Mouse (Mus musculus): ENCODE results near the gene Rpl10. TPM values are rescaled to one million over a fixed set of nuclear protein-coding genes. Genes with fewer than 3 reads are reported as not detected.

The Rpl10 gene
- polyA plus RNA-seq, 1 experiment from 2014 or later: 342 TPM

DNA sequence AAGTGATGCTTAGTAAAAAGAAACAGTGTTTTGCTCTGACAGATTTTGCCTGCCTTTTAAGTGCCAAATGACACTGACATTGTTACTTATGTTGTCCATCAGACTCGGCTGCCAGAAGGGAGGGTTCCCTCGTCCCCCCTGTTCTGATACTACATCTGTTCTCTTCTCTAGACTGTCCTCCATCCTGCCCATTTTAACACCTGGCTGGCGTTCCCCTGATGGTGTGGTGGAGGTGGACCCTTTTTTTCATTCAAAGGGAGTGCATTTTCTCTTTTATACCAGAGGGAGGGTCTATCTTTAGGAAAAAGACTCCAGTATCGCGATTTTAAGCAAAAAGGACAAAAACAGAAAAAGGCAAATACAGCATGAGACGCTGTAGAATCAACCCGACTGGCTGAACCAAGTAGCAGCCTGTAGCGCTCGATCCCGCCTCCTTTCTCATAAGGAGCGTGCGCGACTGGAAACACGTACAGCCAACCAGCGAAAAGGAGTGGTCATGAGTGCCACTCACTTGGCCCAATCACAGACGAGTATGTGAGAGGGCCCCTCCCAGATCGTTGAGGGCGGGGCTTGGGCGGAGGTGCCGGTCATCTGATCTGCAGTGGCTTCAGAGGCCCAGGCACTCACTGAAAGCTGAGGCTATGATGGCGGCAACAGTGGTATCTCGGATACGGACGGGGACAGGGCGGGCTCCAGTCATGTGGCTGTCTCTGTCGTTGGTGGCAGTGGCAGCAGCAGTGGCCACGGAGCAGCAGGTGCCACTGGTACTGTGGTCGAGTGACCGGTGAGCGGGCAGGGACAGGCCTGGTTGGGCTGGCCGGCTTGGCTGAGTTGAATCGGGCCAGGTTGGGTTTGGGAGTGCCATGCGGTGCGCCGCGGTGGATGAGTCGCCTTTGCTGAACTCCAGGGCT is 26.2 kb downstream of the Rpl10 start, which contains the start of gene Atp6ap1:
Gene Atp6ap1 (plus strand): TSS at position 560 of the 911 bp plus-strand sequence.
- Histone ChIP-seq H3K27ac (ENCODE audit: low read depth, low read length) (peak within 1 kb of the TSS; percentile 83), H3K9me3 (ENCODE audit: control insufficient read depth, low read length) (no peaks in the 10 kb centered on the region), H3K4me3 (ENCODE audit: low read length) (peak within 1 kb of the TSS; percentile 68), H3K4me1 (ENCODE audit: control insufficient read depth, insufficient read depth, low read depth, low read length) (peaks cover 4% of the 10 kb centered on the region; the same call in 1 of the 2 replicates), H3K9ac (ENCODE audit: low read depth, low read length) (peak within 1 kb of the TSS; percentile 82), H3K36me3 (ENCODE audit: control insufficient read depth, insufficient read depth, low read length) (peaks cover 8% of the 10 kb centered on the region), H3K27me3 (replicated peaks; ENCODE audit: control insufficient read depth, insufficient read depth, low read length) (no peaks in the 10 kb centered on the region), H3K4me2 (ENCODE audit: low read length) (peak within 1 kb of the TSS; percentile 69)
- WGBS: 16% methylated on average over 31 of the region's 37 CpGs
- peak; percentile 99 for ATAC-seq

DNA sequence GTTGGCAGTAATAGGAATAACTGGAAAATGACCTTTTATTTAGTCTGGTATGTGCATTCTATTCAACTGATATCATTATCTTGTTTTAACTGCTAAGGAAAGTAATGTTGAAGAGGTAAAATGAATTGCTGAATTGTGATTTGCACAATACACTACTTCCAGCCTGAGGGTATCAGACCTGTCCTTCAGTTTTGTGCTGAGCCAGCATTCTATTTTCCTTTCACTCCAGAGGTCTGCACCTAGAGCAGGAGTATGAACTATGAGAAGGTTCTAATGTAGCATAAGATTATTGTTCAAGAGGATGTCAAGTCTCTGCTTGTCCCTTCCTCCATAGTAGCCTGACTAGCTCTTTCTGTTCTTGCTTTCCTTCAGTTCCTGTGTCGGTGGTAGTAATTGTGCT is 27.7 kb downstream of the Rpl10 start:
- Histone ChIP-seq H3K4me2 (ENCODE audit: low read length) (no peak overlapping the region), H3K27ac (ENCODE audit: low read depth, low read length) (no peak overlapping the region), H3K27me3 (replicated peaks; ENCODE audit: control insufficient read depth, insufficient read depth, low read length) (no peaks in the 10 kb centered on the region), H3K9me3 (ENCODE audit: control insufficient read depth, low read length) (no peaks in the 10 kb centered on the region), H3K9ac (ENCODE audit: low read depth, low read length) (no peak overlapping the region), H3K36me3 (ENCODE audit: control insufficient read depth, insufficient read depth, low read length) (peaks cover 8% of the 10 kb centered on the region), H3K4me3 (ENCODE audit: low read length) (no peak overlapping the region), H3K4me1 (ENCODE audit: control insufficient read depth, insufficient read depth, low read depth, low read length) (peaks cover 4% of the 10 kb centered on the region; the same call in 1 of the 2 replicates)
- no peak for ATAC-seq
- WGBS: 100% methylated on average over 1 of the region's 1 CpGs

DNA sequence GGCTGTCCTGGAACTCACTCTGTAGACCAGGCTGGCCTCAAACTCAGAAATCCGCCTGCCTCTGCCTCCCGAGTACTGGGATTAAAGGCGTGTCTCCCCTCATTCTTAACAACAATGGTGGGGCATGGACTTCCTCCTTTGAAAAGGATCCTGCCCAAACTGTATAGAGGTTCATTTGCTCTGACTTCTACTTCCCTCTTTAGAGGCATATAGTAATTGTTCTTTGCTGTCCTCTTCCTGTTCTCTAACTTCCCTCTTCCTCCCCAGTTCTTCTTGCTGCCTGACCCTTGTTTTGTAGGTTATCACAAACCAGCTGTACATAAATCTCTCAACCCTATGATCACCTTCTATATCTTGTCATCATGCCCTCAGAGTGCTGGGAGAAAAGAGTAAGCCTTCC is 29.1 kb downstream of the Rpl10 start:
- H3K36me3 ChIP-seq (ENCODE audit: control insufficient read depth, insufficient read depth, low read length): peaks cover 8% of the 10 kb centered on the region
- H3K4me2 ChIP-seq (ENCODE audit: low read length): no peak overlapping the region
- WGBS: 87% methylated on average over 3 of the region's 3 CpGs
- H3K4me3 ChIP-seq (ENCODE audit: low read length): no peak overlapping the region
- no peaks in the 10 kb centered on the region for H3K9me3 ChIP-seq (ENCODE audit: control insufficient read depth, low read length)
- H3K9ac ChIP-seq (ENCODE audit: low read depth, low read length): no peak overlapping the region
- peaks cover 4% of the 10 kb centered on the region; the same call in 1 of the 2 replicates for H3K4me1 ChIP-seq (ENCODE audit: control insufficient read depth, insufficient read depth, low read depth, low read length)
- no peak for ATAC-seq
- H3K27me3 ChIP-seq (replicated peaks; ENCODE audit: control insufficient read depth, insufficient read depth, low read length): no peaks in the 10 kb centered on the region
- no peak overlapping the region for H3K27ac ChIP-seq (ENCODE audit: low read depth, low read length)

GRCm38 (mm10) chrX:74304867-74305700 is 34.5 kb downstream of the Rpl10 start, which contains the start of gene Gdi1:
TSS of gene Gdi1 (plus strand) at chrX:74304998.
- 8% methylated on average over 36 of the region's 41 CpGs for WGBS
- H3K36me3 ChIP-seq (ENCODE audit: control insufficient read depth, insufficient read depth, low read length): peaks cover 19% of the 10 kb centered on the region
- peak within 1 kb of the TSS; percentile 93 for H3K27ac ChIP-seq (ENCODE audit: low read depth, low read length)
- H3K4me1 ChIP-seq (ENCODE audit: control insufficient read depth, insufficient read depth, low read depth, low read length): peaks cover 9% of the 10 kb centered on the region
- H3K9ac ChIP-seq (ENCODE audit: low read depth, low read length): peak within 1 kb of the TSS; percentile 76
- peak within 1 kb of the TSS; percentile 51 for H3K4me3 ChIP-seq (ENCODE audit: low read length)
- H3K4me2 ChIP-seq (ENCODE audit: low read length): peak within 1 kb of the TSS; percentile 54
- no peaks in the 10 kb centered on the region for H3K9me3 ChIP-seq (ENCODE audit: control insufficient read depth, low read length)
- ATAC-seq: peak; percentile 82
- H3K27me3 ChIP-seq (replicated peaks; ENCODE audit: control insufficient read depth, insufficient read depth, low read length): no peaks in the 10 kb centered on the region

DNA sequence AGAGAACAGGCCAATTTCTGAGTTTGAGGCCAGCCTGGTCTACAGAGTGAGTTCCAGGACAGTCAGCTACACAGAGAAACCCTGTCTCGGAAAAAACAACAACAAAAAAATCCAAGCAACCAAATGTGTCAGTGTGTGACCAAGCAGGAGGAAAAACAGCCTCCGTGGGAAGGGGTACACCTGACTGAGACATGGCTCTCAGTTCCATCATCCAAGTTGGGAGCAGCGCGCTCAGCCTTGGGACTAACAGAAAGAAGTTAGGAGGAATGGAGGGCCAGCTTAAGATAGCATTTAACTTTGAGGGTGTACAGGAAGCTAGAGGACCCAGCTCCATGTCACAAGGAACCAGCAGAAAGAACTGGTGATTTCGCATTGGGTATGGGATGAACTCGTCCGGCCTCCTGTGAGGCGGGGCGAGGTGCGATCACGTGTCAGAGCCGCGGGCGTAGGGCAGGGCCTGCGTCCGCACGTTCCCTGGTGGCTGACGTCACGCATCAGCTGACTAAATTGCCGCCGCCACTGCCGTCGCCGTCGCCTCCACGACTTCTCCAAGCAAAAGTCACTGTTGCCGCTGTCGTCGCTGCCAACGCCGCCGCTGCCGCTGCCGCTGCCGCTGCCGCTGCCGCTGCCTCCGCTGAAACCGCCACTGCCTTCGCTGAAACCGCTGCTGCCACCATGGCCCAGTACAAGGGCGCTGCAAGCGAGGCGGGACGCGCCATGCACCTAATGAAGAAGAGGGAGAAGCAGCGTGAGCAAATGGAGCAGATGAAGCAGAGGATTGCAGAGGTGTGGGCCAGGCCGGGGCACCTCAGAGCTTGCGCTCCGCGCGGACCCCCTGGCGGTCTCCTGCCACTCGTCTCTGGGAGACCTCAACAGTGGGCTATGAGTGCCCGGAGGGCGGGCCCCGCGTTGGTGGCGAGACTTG is 42.2 kb downstream of the Rpl10 start, which contains the start of gene Fam50a:
Gene Fam50a (plus strand): TSS at position 494 of the 925 bp plus-strand sequence.
- peak within 1 kb of the TSS; percentile 90 for H3K27ac ChIP-seq (ENCODE audit: low read depth, low read length)
- H3K9ac ChIP-seq (ENCODE audit: low read depth, low read length): peak within 1 kb of the TSS; percentile 74
- peaks cover 5% of the 10 kb centered on the region for H3K4me1 ChIP-seq (ENCODE audit: control insufficient read depth, insufficient read depth, low read depth, low read length)
- peak within 1 kb of the TSS; percentile 71 for H3K4me2 ChIP-seq (ENCODE audit: low read length)
- 19% methylated on average over 47 of the region's 59 CpGs for WGBS
- no peaks in the 10 kb centered on the region for H3K27me3 ChIP-seq (replicated peaks; ENCODE audit: control insufficient read depth, insufficient read depth, low read length)
- H3K9me3 ChIP-seq (ENCODE audit: control insufficient read depth, low read length): no peaks in the 10 kb centered on the region
- peaks cover 8% of the 10 kb centered on the region; the same call in 1 of the 2 replicates for H3K36me3 ChIP-seq (ENCODE audit: control insufficient read depth, insufficient read depth, low read length)
- H3K4me3 ChIP-seq (ENCODE audit: low read length): peak within 1 kb of the TSS; percentile 63
- ATAC-seq: peak; percentile 97

Small RNA genes lying within 50 kb of the gene (microRNA-seq; reads per million reads assigned to microRNA genes)
- 0.83 reads per million for gene Mir7091
- not detected for gene Mir7092

Other genes with a start within 250 kb of the Rpl10 start
- gene Irak1, start 246.9 kb upstream of the Rpl10 start, polyA plus RNA-seq (2015; fragmentation: Nextera tagmentation; extraction: Ambion mirVana): 38.4 and 48.5 TPM in 2 replicates
- gene Opn1mw, start 143.3 kb upstream of the Rpl10 start, polyA plus RNA-seq (2015; fragmentation: Nextera tagmentation; extraction: Ambion mirVana): not detected in 2 replicates
- 9.9 and 10.8 TPM in 2 replicates for gene Mecp2, start 135.4 kb upstream of the Rpl10 start, polyA plus RNA-seq (2015; fragmentation: Nextera tagmentation; extraction: Ambion mirVana)
- not detected in 2 replicates for gene Tex28, start 103.0 kb upstream of the Rpl10 start, polyA plus RNA-seq (2015; fragmentation: Nextera tagmentation; extraction: Ambion mirVana)
- 0.14 TPM in 1 of 2 replicates, not detected in the other for gene Tktl1, start 93.6 kb upstream of the Rpl10 start, polyA plus RNA-seq (2015; fragmentation: Nextera tagmentation; extraction: Ambion mirVana)
- 77.4 and 103 TPM in 2 replicates for gene Flna, start 21.0 kb upstream of the Rpl10 start, polyA plus RNA-seq (2015; fragmentation: Nextera tagmentation; extraction: Ambion mirVana)
- gene Emd, start 16.1 kb upstream of the Rpl10 start, polyA plus RNA-seq (2015; fragmentation: Nextera tagmentation; extraction: Ambion mirVana): 13.1 and 14.8 TPM in 2 replicates
- 78.4 and 79.0 TPM in 2 replicates for gene Taz, start 11.1 kb downstream of the Rpl10 start, polyA plus RNA-seq (2015; fragmentation: Nextera tagmentation; extraction: Ambion mirVana)
- 4.4 and 4.7 TPM in 2 replicates for gene Dnase1l1, start 11.5 kb downstream of the Rpl10 start, polyA plus RNA-seq (2015; fragmentation: Nextera tagmentation; extraction: Ambion mirVana)
- 331 and 347 TPM in 2 replicates for gene Atp6ap1, start 26.3 kb downstream of the Rpl10 start, polyA plus RNA-seq (2015; fragmentation: Nextera tagmentation; extraction: Ambion mirVana)
- 978 and 991 TPM in 2 replicates for gene Gdi1, start 34.2 kb downstream of the Rpl10 start, polyA plus RNA-seq (2015; fragmentation: Nextera tagmentation; extraction: Ambion mirVana)
- 61.5 and 61.7 TPM in 2 replicates for gene Fam50a, start 42.2 kb downstream of the Rpl10 start, polyA plus RNA-seq (2015; fragmentation: Nextera tagmentation; extraction: Ambion mirVana)
- 38.2 and 49.4 TPM in 2 replicates for gene Plxna3, start 58.3 kb downstream of the Rpl10 start, polyA plus RNA-seq (2015; fragmentation: Nextera tagmentation; extraction: Ambion mirVana)
- 69.7 and 78.4 TPM in 2 replicates for gene Lage3, start 82.8 kb downstream of the Rpl10 start, polyA plus RNA-seq (2015; fragmentation: Nextera tagmentation; extraction: Ambion mirVana)
- 72.9 and 74.6 TPM in 2 replicates for gene Ubl4a, start 102.4 kb downstream of the Rpl10 start, polyA plus RNA-seq (2015; fragmentation: Nextera tagmentation; extraction: Ambion mirVana)
- gene Slc10a3, start 102.5 kb downstream of the Rpl10 start, polyA plus RNA-seq (2015; fragmentation: Nextera tagmentation; extraction: Ambion mirVana): 7.5 and 8.2 TPM in 2 replicates
- 35.5 and 37.9 TPM in 2 replicates for gene Fam3a, start 122.5 kb downstream of the Rpl10 start, polyA plus RNA-seq (2015; fragmentation: Nextera tagmentation; extraction: Ambion mirVana)
- gene Ikbkg, start 122.5 kb downstream of the Rpl10 start, polyA plus RNA-seq (2015; fragmentation: Nextera tagmentation; extraction: Ambion mirVana): 14.3 and 17.1 TPM in 2 replicates
- gene G6pdx, start 158.4 kb downstream of the Rpl10 start, polyA plus RNA-seq (2015; fragmentation: Nextera tagmentation; extraction: Ambion mirVana): 46.0 and 50.8 TPM in 2 replicates
- gene Gm6880, start 210.6 kb downstream of the Rpl10 start, polyA plus RNA-seq (2015; fragmentation: Nextera tagmentation; extraction: Ambion mirVana): not detected in 2 replicates

All from hindbrain, embryonic 16.5 days (tissue).